Mouse (Mus musculus) spleen, adult 2 months (tissue): ENCODE results near the gene Fdxr. TPM values are rescaled to one million over a fixed set of nuclear protein-coding genes. Genes with fewer than 3 reads are reported as not detected.

Experiments
- DNase-seq, 2 experiments: peaks; one replicate each; pipeline versions ENCODE4 v3.0.0 to v3.0.0-alpha.2; 2012 to 2021; ENCODE audit warnings: low spot score in 2 of 2, low read depth in 1 of 2
- H3K27ac ChIP-seq: fragments of 200-500 bp; 2 replicates; pipeline ENCODE4 v1.5.1; 2012; ENCODE audit warnings: low read length, inconsistent platforms; ENCODE audit not compliant: insufficient read depth
- H3K27me3 ChIP-seq: fragments of 200-500 bp; 2 replicates; pipeline ENCODE4 v1.6.1; 2012; ENCODE audit warnings: mild to moderate bottlenecking, moderate library complexity, low read length, inconsistent platforms; ENCODE audit not compliant: control insufficient read depth, insufficient read depth
- H3K36me3 ChIP-seq: fragments of 200-500 bp; 2 replicates; pipeline ENCODE4 v1.6.1; 2012; ENCODE audit warnings: mild to moderate bottlenecking, low read length, inconsistent platforms; ENCODE audit not compliant: control insufficient read depth, insufficient read depth
- H3K4me1 ChIP-seq: fragments of 200-500 bp; 2 replicates; pipeline ENCODE4 v1.6.1; 2011; ENCODE audit warnings: inconsistent platforms; ENCODE audit not compliant: control insufficient read depth, insufficient read depth, insufficient read length
- H3K4me3 ChIP-seq: fragments of 200-500 bp; 2 replicates; pipeline ENCODE4 v1.5.1; 2011; ENCODE audit warnings: mild to moderate bottlenecking, inconsistent platforms; ENCODE audit not compliant: insufficient read depth, insufficient read length; ENCODE audit errors: extremely low read depth
- CTCF ChIP-seq: fragments of 200-500 bp; IDR thresholded peaks from 2 replicates; pipeline ENCODE4 v1.5.1; 2011; ENCODE audit warnings: mild to moderate bottlenecking, inconsistent platforms; ENCODE audit not compliant: insufficient read depth, insufficient read length, insufficient replicate concordance; ENCODE audit errors: extremely low read depth
- POLR2A ChIP-seq: fragments of 200-500 bp; IDR thresholded peaks from 2 replicates; pipeline ENCODE4 v1.6.1; 2011; ENCODE audit warnings: low read depth, low read length, inconsistent platforms
- WGBS: fragments of 180-500 bp; shearing (Covaris S2); methylation state at CpG from one replicate; pipeline ENCODE4 v1.1.7; 2018; 5-methylcytosine and 5-hydroxymethylcytosine counted together
- polyA plus RNA-seq: library from polyadenylated mRNA; depleted of rRNA; stranded (reverse); fragments of >200 nt; gene quantifications from 2 replicates; pipeline ENCODE4 v1.2.3, GENCODE M21; 2012

Gene Fdxr
- polyA plus RNA-seq, 1 experiment: 18.7 TPM

DNA sequence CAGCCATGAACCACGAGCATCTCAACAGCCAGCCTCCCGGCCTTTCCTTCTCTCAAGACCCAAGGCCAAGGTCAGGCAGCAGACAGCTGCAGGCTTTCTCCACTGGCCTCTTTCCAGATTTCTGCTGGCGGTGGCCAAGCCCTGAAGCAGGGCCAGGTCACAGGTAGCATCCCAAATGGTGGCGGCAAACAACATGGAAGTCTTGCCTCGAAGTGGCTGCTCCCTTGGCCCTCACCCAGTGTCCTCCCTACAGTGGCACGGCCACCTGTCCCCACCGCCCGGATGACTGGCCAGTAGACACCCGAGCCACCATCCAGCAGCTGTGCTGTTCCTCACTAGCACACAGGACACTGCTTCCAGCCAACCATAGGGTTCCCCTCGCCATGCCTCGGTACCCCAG, 35.4 kb downstream of the Fdxr start:
- Histone ChIP-seq H3K27ac (no peak overlapping the region), H3K4me3 (no peak overlapping the region), H3K4me1 (no peaks in the 10 kb centered on the region), H3K27me3 (no peaks in the 10 kb centered on the region), H3K36me3 (peaks cover 13% of the 10 kb centered on the region; the same call in 1 of the 2 replicates)
- TF ChIP-seq POLR2A: no peak
- TF ChIP-seq CTCF: no peak
- no peak for DNase-seq
- WGBS: 74% methylated on average over 11 of the region's 11 CpGs

- Histone ChIP-seq H3K27ac (no peak overlapping the region), H3K36me3 (peaks cover 2% of the 10 kb centered on the region), H3K27me3 (no peaks in the 10 kb centered on the region), H3K4me3 (no peak overlapping the region), H3K4me1 (peaks cover 14% of the 10 kb centered on the region; the same call in 1 of the 2 replicates)
- TF ChIP-seq CTCF: no peak
- TF ChIP-seq POLR2A: no peak
- no peak for DNase-seq
- WGBS: 80% methylated on average over 5 of the region's 5 CpGs
Observed at GRCm38 (mm10) chr11:115236570-115236969, 40.3 kb downstream of the Fdxr start.

- Histone ChIP-seq H3K27me3 (no peaks in the 10 kb centered on the region), H3K4me3 (no peak overlapping the region), H3K4me1 (peaks cover 22% of the 10 kb centered on the region; the same call in 1 of the 2 replicates), H3K27ac (no peak overlapping the region), H3K36me3 (peaks cover 2% of the 10 kb centered on the region; the same call in 1 of the 2 replicates)
- 91% methylated on average over 15 of the region's 15 CpGs for WGBS
- TF ChIP-seq POLR2A (no peak), CTCF (no peak)
- DNase-seq: no peak
Observed at GRCm38 (mm10) chr11:115234320-115235044, 42.4 kb downstream of the Fdxr start.

- Histone ChIP-seq H3K4me3 (no peak overlapping the region), H3K27ac (no peak overlapping the region), H3K27me3 (no peaks in the 10 kb centered on the region), H3K36me3 (peaks cover 2% of the 10 kb centered on the region; the same call in 1 of the 2 replicates), H3K4me1 (peaks cover 22% of the 10 kb centered on the region; the same call in 1 of the 2 replicates)
- no peak for DNase-seq
- TF ChIP-seq CTCF (no peak), POLR2A (no peak)
- 78% methylated on average over 20 of the region's 20 CpGs for WGBS
Observed at GRCm38 (mm10) chr11:115233526-115234290, 43.1 kb downstream of the Fdxr start.

- H3K27me3 ChIP-seq: no peaks in the 10 kb centered on the region
- peaks cover 26% of the 10 kb centered on the region; the same call in 1 of the 2 replicates for H3K4me1 ChIP-seq
- no peak overlapping the region for H3K27ac ChIP-seq
- DNase-seq: no peak
- no peak overlapping the region for H3K4me3 ChIP-seq
- 57% methylated on average over 5 of the region's 5 CpGs for WGBS
- TF ChIP-seq POLR2A (no peak), CTCF (no peak)
- H3K36me3 ChIP-seq: peaks cover 2% of the 10 kb centered on the region; the same call in 1 of the 2 replicates
Observed at GRCm38 (mm10) chr11:115232889-115233288, 44.0 kb downstream of the Fdxr start.

- DNase-seq: no peak
- Histone ChIP-seq H3K4me3 (no peak overlapping the region), H3K36me3 (peaks cover 2% of the 10 kb centered on the region; the same call in 1 of the 2 replicates), H3K27ac (peak overlapping the region; percentile 60), H3K4me1 (peaks cover 33% of the 10 kb centered on the region; the same call in 1 of the 2 replicates), H3K27me3 (no peaks in the 10 kb centered on the region)
- TF ChIP-seq CTCF (no peak), POLR2A (no peak)
- 49% methylated on average over 9 of the region's 9 CpGs for WGBS
Observed at GRCm38 (mm10) chr11:115231924-115232323, 44.9 kb downstream of the Fdxr start.
